Mouse (Mus musculus) stomach, postnatal 0 days (tissue): ENCODE results near the gene Chrdl2. TPM values are rescaled to one million over a fixed set of nuclear protein-coding genes. Genes with fewer than 3 reads are reported as not detected.

ENCODE experiments used
- ATAC-seq: fragments of 200-750 bp; cut with Nextera tagmentation; 2 replicates; pipeline ENCODE4 v1.8.0; 2017; ENCODE audit not compliant: low FRiP score, low TSS enrichment
- DNase-seq: peaks from one replicate; pipeline ENCODE4 v3.0.0-alpha.2; 2016; ENCODE audit warnings: low spot score
- H3K27ac ChIP-seq: fragments of 300-500 bp; sonication (generic); replicated peaks from 2 replicates; pipeline ENCODE4 v1.5.1; 2014; ENCODE audit warnings: mild to moderate bottlenecking, control low read depth
- H3K27me3 ChIP-seq: fragments of 300-500 bp; sonication (generic); 2 replicates; pipeline ENCODE4 v1.6.1; 2014; ENCODE audit warnings: low read length; ENCODE audit not compliant: control insufficient read depth, insufficient read depth
- H3K36me3 ChIP-seq: fragments of 300-500 bp; sonication (generic); 2 replicates; pipeline ENCODE4 v1.6.1; 2014; ENCODE audit warnings: low read length, mixed read lengths; ENCODE audit not compliant: control insufficient read depth, insufficient read depth
- H3K4me1 ChIP-seq: fragments of 300-500 bp; sonication (generic); replicated peaks from 2 replicates; pipeline ENCODE4 v1.6.1; 2014; ENCODE audit warnings: antibody characterized with exemption; ENCODE audit not compliant: control insufficient read depth, insufficient read depth
- H3K4me2 ChIP-seq: fragments of 300-500 bp; sonication (generic); replicated peaks from 2 replicates; pipeline ENCODE4 v1.6.1; 2014; ENCODE audit warnings: low read depth, mild to moderate bottlenecking, control low read depth, moderate library complexity
- H3K4me3 ChIP-seq: fragments of 300-500 bp; sonication (generic); 2 replicates; pipeline ENCODE4 v1.5.1; 2014; ENCODE audit warnings: low read depth, low read length, control low read depth
- H3K9ac ChIP-seq: fragments of 300-500 bp; sonication (generic); 2 replicates; pipeline ENCODE4 v1.6.1; 2014; ENCODE audit warnings: mild to moderate bottlenecking, low read length, control low read depth, mixed read lengths
- H3K9me3 ChIP-seq: fragments of 300-500 bp; sonication (generic); 2 replicates; pipeline ENCODE4 v1.6.1; 2016; ENCODE audit warnings: low read length; ENCODE audit not compliant: control insufficient read depth
- CTCF ChIP-seq: IDR thresholded peaks from 2 replicates; pipeline ENCODE4 v1.5.1; 2016; ENCODE audit warnings: antibody characterized with exemption, low read depth, mild to moderate bottlenecking, moderate library complexity
- EP300 ChIP-seq: optimal IDR thresholded peaks from 2 replicates; pipeline ENCODE3; 2016; ENCODE audit warnings: antibody characterized with exemption
- WGBS: fragments of 180-500 bp; shearing (Covaris S2); extraction: QIAGEN DNeasy Blood & Tissue Kit; methylation state at CpG from one replicate; pipeline ENCODE4 v1.1.7; 2014; 5-methylcytosine and 5-hydroxymethylcytosine counted together
- polyA plus RNA-seq: library from polyadenylated mRNA; unstranded; fragments of >200 nt; fragmentation: Nextera tagmentation; extraction: Ambion mirVana; gene quantifications from 2 replicates; pipeline ENCODE4 v1.2.1, GENCODE M21; 2015

Gene Chrdl2
- polyA plus RNA-seq, 1 experiment from 2014 or later, result 2.0 TPM

GRCm38 (mm10) chr7:100080087-100080781 lies 74.3 kb downstream of the Chrdl2 start:
- H3K27ac ChIP-seq, result peak overlapping the region; percentile 75
- H3K9ac ChIP-seq, result no peak overlapping the region
- H3K4me2 ChIP-seq, result no peak overlapping the region
- no peaks in the 10 kb centered on the region for H3K4me1 ChIP-seq
- TF ChIP-seq CTCF, result no peak
- H3K27me3 ChIP-seq, result no peaks in the 10 kb centered on the region
- no peak for DNase-seq
- ATAC-seq, result peak; percentile 45; the same call in 1 of the 2 replicates
- H3K36me3 ChIP-seq, result peaks cover 10% of the 10 kb centered on the region
- no peak overlapping the region for H3K4me3 ChIP-seq
- WGBS, result 53% methylated on average over 12 of the region's 12 CpGs
- no peaks in the 10 kb centered on the region for H3K9me3 ChIP-seq

GRCm38 (mm10) chr7:100082836-100083235 lies 76.9 kb downstream of the Chrdl2 start:
- H3K9me3 ChIP-seq, result no peaks in the 10 kb centered on the region
- no peak for DNase-seq
- H3K36me3 ChIP-seq, result peaks cover 17% of the 10 kb centered on the region
- H3K4me2 ChIP-seq, result no peak overlapping the region
- no peak for ATAC-seq
- no peaks in the 10 kb centered on the region for H3K4me1 ChIP-seq
- WGBS, result 77% methylated on average over 6 of the region's 6 CpGs
- no peak overlapping the region for H3K9ac ChIP-seq
- no peak overlapping the region for H3K4me3 ChIP-seq
- no peak overlapping the region for H3K27ac ChIP-seq
- no peaks in the 10 kb centered on the region for H3K27me3 ChIP-seq
- TF ChIP-seq EP300, result no peak
- no peak for TF ChIP-seq CTCF

GRCm38 (mm10) chr7:100083812-100084211 lies 77.8 kb downstream of the Chrdl2 start:
- ATAC-seq (no peak), DNase-seq (no peak)
- Histone ChIP-seq H3K27me3 (no peaks in the 10 kb centered on the region), H3K9ac (no peak overlapping the region), H3K36me3 (peaks cover 17% of the 10 kb centered on the region), H3K4me3 (no peak overlapping the region), H3K27ac (no peak overlapping the region), H3K4me1 (no peaks in the 10 kb centered on the region), H3K4me2 (no peak overlapping the region), H3K9me3 (no peaks in the 10 kb centered on the region)
- WGBS, result 81% methylated on average over 6 of the region's 6 CpGs
- TF ChIP-seq EP300, result no peak
- peak; percentile 45 for TF ChIP-seq CTCF

Other genes starting within 250 kb of the Chrdl2 start
- gene Olfr521, start 242.7 kb upstream of the Chrdl2 start, polyA plus RNA-seq, result not detected in 2 replicates
- 4.0 and 4.4 TPM in 2 replicates for gene Neu3, start 177.8 kb upstream of the Chrdl2 start, polyA plus RNA-seq
- gene Xrra1, start 147.1 kb upstream of the Chrdl2 start, polyA plus RNA-seq, result 0.08 and 0.27 TPM in 2 replicates
- 289 and 308 TPM in 2 replicates for gene Spcs2, start 142.7 kb upstream of the Chrdl2 start, polyA plus RNA-seq
- 1.8 and 2.0 TPM in 2 replicates for gene Rnf169, start 25.7 kb upstream of the Chrdl2 start, polyA plus RNA-seq
- gene Pold3, start 115.4 kb downstream of the Chrdl2 start, polyA plus RNA-seq, result 18.6 and 20.3 TPM in 2 replicates
- 8.8 and 10.2 TPM in 2 replicates for gene Lipt2, start 153.1 kb downstream of the Chrdl2 start, polyA plus RNA-seq
- 3.8 and 4.7 TPM in 2 replicates for gene Kcne3, start 170.3 kb downstream of the Chrdl2 start, polyA plus RNA-seq
- gene Pgm2l1, start 221.2 kb downstream of the Chrdl2 start, polyA plus RNA-seq, result 0.90 and 1.0 TPM in 2 replicates